Mouse (Mus musculus) hematopoietic stem cell, adult 5-6 weeks (primary cell): ENCODE measurements around the gene Llph. TPM values are rescaled to one million over a fixed set of nuclear protein-coding genes. Genes with fewer than 3 reads are reported as not detected.

Experiments used
- ATAC-seq, 2 experiments: fragments of 125-278 bp in 1 of 2; replicated peaks in 1 of 2; 2 replicates each; pipeline ENCODE4 v1.8.0; 2016 to 2017; ENCODE audit warnings: inconsistent platforms in 2 of 2, mild to moderate bottlenecking in 2 of 2, moderate number of reproducible peaks in 2 of 2, low read depth in 1 of 2, moderate TSS enrichment in 1 of 2; ENCODE audit not compliant: low FRiP score in 2 of 2, poor library complexity in 2 of 2, severe bottlenecking in 2 of 2, insufficient read depth in 1 of 2, low TSS enrichment in 1 of 2
- total RNA-seq: library from RNA; stranded (forward); fragments of 172-1452, 232-1000 nt; gene quantifications from 2 replicates; pipeline ENCODE4 v1.2.3, GENCODE M21; 2017

Llph gene
- 82.5 and 82.9 TPM in 2 replicates for total RNA-seq

DNA sequence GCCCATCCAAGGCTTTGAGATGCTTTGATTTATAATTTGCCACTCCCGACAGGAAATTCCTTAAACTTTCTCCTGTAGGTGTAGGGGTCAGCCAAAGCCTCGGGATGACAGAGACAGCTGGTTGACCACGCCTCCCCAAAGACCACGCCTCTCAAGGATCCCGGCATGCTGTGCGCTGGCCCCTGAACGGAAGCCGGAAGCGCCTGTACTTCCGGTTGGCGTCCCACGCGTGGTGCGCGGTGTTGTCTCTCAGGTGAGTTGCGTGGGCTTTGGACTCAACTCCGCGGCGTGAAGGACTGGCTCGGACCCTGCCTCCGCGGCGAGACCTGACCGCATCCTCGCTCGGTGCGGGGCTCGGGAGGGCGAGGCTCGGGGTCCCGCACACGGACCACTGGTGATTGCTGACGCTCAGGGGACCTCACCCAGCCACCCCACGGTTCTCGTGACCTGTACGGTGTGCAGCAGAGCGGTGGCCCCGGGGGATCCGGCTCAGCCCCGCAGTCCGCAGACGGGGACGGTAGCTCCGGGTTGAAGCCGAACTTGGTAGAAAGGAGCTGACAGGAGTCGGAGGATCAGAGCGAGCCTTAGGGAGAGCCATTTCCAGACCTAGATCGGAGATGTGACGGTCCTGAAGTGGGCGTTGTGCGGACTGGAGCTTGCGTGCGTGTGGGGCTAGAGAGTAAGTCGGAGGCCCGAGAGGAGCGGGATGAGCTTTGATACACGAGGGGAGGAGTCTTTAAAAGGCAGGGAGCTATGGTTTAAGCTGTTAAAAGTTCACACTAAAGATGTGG is at the start of gene Llph:
TSS of gene Llph (plus strand) at position 200 of the 791 bp plus-strand sequence.
- peak; percentile 90 to 94 for ATAC-seq

DNA sequence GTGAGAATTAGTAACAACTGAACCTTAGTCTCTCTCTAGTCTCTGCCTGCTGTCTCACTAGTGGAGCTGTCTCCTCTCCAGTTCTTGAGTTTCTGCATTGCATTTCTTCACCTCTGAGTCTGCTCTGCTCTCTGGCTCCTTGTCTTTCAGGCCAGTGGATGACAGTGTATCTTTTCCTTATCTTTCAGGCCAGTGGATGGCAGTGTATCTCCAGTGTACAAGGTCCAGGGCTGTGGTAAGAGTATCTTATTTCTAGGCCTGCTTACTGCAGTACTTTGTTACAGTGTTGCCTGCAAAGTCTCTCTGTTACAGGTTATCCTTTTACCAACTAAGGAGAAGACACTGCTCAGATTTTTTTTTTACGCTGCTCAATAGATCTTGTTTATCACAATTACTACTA is 44.0 kb upstream of the Llph start:
- ATAC-seq: peak; percentile 62 to 84; a peak in 3 of 4 replicates

DNA sequence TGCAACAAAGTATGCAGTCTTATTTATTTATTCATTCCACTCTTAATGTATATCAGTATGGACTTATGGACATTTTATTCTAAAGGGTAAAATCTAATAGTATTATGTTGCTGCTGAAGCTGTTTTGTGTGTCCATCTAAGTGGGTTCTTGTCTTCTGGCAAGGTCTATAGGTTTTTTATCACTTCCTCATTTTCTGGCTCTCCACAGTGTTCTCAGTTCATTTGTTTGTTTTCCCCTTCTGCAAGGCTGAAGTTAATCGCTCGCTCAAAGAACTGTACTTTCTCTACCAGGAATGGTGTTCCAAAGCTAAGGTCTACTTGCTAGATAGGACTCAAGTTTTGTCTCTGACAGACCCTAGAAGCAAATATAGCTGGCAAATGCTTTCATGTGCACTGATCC is 43.5 kb upstream of the Llph start:
- ATAC-seq: peak in 1 of 2 experiments; percentile 71; a peak in 2 of 4 replicates

DNA sequence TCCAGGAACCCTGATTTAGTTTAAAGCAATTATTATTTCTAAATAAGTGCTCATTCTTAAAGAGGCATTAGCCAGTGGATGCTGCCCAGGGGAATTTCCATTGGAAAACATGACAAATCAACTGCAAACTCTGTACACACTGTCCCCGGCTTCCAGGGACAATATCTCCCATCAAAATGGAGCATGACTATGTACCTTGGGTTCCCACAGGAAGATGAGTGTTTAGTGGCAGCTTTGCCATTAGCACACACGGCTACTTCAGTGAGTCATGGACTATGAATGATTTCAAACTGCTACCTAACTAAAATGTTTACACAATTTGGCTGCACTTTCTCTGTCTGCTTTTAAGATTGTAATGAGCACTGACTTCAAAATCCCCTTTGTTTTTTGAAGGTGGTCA is 38.4 kb upstream of the Llph start:
- ATAC-seq: no peak

DNA sequence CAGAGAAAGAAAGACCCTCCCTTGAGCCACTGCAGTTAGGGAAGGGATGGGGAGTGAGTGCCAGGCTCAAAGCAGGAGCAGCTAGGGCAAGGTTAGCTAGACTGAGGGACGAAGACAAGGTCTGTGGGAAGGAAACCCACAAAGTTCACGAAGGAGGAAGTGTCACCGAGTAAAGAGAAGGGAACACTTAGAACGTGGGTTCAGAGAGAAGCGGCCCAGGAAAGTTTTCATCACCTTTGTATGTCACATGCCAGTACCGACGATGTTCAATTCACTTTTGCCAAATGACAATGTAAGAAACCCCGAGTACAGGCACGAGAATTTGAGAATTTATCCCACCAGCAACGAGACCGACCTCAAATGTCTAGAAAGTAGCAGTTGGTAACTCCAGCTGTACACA is 37.6 kb upstream of the Llph start:
- peak; percentile 70 for ATAC-seq

DNA sequence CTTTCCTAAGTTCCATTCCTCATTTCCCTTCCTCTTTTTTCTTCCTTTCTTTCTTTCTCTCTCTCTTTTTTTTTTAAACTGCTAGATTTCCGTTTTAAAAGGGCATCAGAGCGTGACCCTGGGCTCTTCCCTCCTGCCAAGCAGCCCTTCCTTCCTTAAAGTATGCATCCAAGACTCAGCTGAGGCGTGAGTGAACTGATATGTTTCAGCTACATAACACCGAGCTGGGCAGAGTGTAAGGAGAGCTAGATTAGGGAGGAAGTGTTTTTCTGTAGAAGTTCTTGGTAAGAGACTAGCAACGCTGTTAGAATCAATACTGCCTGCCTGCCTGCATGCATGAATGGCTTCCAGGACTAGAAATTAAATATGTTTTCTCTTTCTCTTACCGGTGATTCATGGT is 37.1 kb upstream of the Llph start:
- peak; percentile 30 to 34; a peak in 2 of 4 replicates for ATAC-seq

DNA sequence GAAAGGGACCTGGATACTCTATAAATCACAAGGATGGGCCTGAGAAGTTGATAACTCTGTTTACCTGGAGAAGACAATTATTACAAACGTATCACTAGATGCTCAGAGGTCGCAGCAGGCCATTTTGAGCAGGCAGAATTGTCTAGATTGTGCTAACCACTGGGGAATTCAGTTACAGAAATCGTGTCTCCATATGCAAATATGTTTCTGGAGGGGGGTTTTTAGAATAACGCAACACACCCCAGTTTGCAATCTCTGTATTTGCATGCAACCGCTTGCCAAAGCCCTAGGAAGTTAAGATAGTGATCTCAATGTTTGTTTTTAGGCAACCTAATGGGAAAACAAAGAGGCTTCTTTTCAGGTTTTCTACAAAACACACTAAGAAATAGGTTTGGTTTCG is 35.7 kb upstream of the Llph start:
- no peak for ATAC-seq

DNA sequence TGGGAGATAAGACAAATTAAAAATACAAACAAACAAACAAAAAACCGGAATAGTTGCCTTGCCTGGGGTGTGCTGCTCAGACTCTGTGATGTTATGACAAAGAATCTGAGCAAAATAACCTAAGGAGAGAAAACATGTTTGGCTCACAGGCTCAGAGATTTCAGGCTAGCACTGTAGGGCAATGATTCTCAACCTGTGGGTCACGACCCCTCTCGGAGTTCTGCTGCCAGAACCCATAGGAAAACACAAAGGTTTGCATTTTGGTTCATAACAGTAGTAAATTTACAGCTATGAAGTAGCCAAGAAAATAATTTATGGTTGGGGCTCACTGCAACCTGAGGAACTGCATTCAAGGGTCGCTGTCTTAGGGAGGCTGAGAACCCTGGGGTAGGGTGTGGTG is 34.6 kb upstream of the Llph start:
- ATAC-seq: no peak

DNA sequence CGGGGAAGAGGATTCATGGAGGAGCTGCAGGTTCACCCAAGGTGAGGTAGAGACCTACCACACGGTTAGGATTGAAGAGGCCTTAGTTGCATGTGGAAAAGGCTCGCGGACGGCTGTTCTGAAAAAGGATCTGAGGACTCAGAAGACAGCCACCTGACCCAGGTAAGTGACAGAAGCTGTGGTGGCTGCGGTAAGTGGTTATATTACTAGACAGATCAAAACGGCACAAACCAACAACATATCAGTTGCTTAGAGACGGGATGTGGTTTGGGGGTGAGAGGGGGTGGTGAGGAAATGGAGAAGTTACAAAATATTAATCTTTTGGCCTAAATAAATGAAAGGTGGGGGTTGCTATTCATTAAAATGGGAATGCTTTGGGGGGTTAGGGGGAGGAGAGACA is 33.6 kb upstream of the Llph start:
- peak; percentile 72 to 83 for ATAC-seq

DNA sequence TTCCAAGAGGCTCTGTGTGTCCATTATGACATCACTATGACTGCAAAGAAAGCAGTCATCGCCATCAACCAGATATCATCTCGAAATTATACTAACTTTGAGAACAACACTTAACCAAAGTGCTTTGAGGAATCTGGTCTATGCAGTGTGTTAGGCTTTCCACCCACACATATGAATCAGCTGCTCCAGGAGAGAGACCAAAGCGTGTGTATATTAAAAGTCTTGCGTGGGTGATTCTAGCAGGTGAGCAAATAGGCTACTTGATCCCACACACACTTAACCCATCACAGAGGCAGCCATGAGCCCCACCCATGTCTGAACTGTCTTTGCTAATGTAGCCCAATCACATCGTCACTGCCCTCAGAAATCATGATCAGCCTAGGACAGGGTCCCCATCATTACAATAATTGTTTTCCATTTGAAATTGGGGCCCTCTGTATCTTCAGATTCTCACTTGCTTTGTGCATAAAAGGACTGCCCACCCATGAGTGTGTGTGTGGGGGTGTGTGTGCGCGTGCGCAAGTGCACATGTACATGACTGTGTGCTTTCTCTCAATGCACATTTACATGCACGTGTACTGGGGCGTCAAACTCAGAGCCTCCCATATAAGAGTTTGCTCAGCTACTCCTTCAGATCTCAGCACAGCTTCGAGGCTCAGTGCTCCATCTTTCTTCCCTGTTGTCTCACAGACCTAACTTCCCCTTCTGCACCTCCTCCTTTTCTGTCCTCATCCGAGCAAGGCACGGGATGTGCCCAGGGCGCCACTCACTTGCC is 29.6 kb upstream of the Llph start:
- ATAC-seq: no peak

DNA sequence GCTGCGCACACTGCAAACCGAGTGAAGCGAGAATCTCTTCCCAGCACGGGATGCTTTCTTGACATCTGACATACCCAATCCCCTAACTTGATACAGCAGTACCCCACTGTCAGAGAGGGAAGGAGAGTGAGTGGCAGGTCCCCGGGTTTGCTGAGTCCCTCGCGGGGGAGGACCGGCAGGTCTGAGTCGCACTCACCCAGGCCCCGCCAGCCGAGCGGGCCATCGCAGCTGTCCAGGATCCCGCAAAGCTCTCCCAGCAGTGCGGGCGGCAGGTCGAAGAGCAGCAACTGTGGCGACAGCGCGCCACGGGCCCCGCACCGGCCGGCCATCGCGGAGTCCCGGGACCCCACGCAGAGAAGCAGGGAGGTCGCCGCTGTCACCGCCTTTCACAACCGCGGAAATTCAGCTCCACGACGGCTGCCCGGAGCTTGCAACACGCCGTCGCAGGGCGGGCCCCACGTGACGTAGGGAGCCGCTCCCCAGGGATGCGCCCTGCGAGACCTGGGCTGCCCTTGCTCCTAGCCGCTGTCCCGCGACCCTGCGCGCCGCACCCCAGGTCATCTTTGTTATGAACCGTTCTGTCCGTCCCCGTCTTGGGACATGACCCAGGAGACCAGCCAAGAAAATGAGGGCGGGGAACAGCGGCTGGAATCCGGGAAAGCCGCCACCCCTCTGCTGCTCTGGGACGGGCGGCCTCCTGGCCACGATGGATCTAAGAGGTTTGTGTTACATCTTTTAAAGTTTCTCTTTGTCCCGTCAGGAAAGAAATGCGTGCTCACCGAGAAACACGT is 25.5 kb upstream of the Llph start, which contains the start of gene Tmbim4:
TSS of gene Tmbim4 (plus strand) at position 460 of the 791 bp plus-strand sequence.
- ATAC-seq: peak; percentile 50 to 71; a peak in 3 of 4 replicates

DNA sequence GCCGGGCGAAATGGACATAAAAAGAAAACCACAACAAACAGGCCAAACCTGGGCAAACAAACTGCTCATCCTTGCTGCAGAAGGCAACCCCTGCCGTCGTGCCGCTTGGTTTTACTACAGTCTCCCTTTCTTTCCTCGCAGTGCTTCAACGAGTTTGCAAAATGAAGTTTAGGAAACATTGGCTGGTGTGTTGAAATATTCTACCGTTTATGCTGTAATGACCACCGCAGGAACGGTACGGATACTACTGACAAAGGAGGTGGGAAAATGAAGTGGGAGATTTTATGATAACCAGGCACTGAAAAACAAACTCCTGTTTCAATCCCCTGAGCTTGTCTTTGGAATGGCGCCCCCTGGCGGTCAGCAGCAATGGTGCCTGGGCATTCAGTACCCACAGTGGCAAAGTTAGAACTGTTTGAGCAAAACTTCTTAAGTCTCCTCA is 24.9 kb upstream of the Llph start, which contains the start of gene Irak3:
TSS of gene Irak3 (minus strand) at position 170 of the 442 bp plus-strand sequence.
- ATAC-seq: peak; percentile 73 to 76

DNA sequence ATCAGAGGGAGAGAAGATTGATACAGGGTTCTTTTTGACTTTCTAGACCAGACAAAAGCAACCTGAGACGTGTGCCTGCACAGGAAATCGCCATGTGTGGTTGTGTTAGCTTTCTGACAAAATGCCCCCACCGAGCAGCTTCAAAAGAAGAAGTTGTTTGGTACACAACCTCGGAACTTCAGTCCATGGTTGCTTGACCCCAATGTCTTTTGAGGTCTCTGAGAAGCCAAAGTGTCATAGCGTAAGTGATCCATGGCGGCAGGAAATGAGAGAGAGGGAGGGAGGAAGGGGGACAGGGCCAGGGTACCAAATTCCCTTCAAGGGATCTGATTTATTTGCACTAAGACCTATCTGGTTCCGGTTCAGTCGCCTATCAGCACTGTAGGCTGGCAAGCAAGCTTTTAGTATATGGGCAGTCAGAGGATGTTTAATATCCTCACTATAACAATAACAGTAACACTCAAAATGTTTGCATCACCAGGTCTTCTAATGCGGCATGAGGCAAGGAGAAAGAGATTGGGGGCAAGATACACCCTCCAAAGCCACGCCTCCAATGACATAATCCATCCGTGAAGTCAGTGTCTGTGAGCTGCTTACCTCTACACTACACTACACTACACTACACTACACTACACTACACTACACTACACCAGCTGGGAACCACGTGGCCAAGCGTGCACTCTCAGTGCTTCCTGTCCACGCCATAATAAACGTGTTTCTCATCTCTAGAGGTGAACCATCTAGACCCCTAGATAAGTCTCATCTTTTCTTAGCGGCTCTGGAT is 24.2 kb upstream of the Llph start:
- peak in 1 of 2 experiments; percentile 50; a peak in 2 of 4 replicates for ATAC-seq

DNA sequence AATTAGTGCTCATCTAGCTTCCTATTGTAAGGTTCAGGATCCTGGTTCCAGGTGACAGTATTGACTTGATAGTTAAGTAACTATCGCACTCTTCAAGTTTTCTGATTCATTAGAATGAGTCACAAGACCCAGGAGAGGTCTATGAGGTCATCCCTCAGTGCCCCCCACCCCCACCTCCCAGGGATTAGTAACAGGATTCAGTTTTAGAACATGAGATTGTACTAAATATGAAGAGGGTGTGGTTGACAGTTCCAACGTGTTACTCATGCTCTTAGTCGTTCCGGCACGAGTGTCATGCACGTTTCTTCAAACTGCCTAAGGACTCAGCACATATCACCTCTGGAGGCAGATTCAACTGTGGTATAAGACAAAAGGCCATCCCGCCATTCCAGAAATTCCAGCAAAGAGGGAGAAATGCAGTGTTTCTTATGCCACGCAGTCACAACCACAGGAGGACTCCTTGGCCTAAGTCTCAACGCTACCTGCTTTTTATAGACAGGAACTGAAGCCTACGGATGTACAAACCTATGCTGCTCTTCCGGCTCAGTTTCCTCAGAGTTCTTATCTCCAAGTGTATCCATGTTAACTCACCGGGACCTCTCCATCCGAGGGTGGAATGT is 22.2 kb upstream of the Llph start:
- no peak for ATAC-seq

DNA sequence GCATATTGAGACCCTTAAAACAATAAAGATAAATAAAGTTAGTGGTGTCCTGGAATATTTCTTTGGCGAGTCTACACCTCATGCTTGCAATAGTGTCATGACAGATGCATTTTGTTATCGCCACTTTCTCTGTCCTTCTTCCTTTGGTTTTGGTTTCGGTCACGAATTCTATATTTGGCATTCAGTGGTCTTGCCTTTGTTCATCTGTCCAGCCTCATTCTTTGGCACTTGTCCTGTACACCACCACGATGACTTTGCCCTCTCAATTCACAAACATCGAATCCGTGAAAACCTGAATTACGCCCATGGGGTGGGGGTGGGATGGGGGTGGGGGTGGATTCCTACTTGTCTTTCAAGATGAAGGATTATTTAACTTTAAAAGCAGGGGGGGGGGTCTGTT is 18.9 kb upstream of the Llph start:
- no peak for ATAC-seq
